Mouse (Mus musculus) MEL-GATA-1-ER (cell line): ENCODE results near the gene Col5a3.

Experiments
- DNase-seq: peaks from one replicate; pipeline ENCODE4 v3.0.0-alpha.2; 2012; ENCODE audit warnings: low read depth; ENCODE audit errors: extremely low read depth

Gene Col5a3

GRCm38 (mm10) chr9:20749213-20749612 lies 65.7 kb downstream of the Col5a3 start:
- DNase-seq = peak; percentile 65

- DNase-seq = no peak
These were observed 66.3 kb downstream of the Col5a3 start for GRCm38 (mm10) chr9:20748540-20748939.

GRCm38 (mm10) chr9:20747682-20748081 lies 67.2 kb downstream of the Col5a3 start:
- no peak for DNase-seq

- no peak for DNase-seq
These were observed 68.7 kb downstream of the Col5a3 start, which contains the start of gene Olfm2 for GRCm38 (mm10) chr9:20746017-20746660. Olfm2 (minus strand) TSS chr9:20746349.

GRCm38 (mm10) chr9:20745129-20745966 lies 69.5 kb downstream of the Col5a3 start:
- no peak for DNase-seq

- DNase-seq = no peak
These were observed 70.7 kb downstream of the Col5a3 start for GRCm38 (mm10) chr9:20743946-20744738.

- DNase-seq = peak; percentile 77
These were observed 74.5 kb downstream of the Col5a3 start for GRCm38 (mm10) chr9:20740407-20740806.

GRCm38 (mm10) chr9:20738251-20738999 lies 76.4 kb downstream of the Col5a3 start:
- peak; percentile 59 for DNase-seq

GRCm38 (mm10) chr9:20737227-20737626 lies 77.6 kb downstream of the Col5a3 start:
- DNase-seq = peak; percentile 66

GRCm38 (mm10) chr9:20734692-20735091 lies 80.2 kb downstream of the Col5a3 start:
- no peak for DNase-seq

GRCm38 (mm10) chr9:20731797-20732196 lies 83.1 kb downstream of the Col5a3 start:
- no peak for DNase-seq

GRCm38 (mm10) chr9:20729451-20729850 lies 85.4 kb downstream of the Col5a3 start:
- no peak for DNase-seq

GRCm38 (mm10) chr9:20727601-20728113 lies 87.2 kb downstream of the Col5a3 start:
- no peak for DNase-seq

- DNase-seq = no peak
These were observed 87.8 kb downstream of the Col5a3 start for GRCm38 (mm10) chr9:20726859-20727600.

- no peak for DNase-seq
These were observed 88.6 kb downstream of the Col5a3 start for GRCm38 (mm10) chr9:20726134-20726858.

GRCm38 (mm10) chr9:20721582-20721981 lies 93.3 kb downstream of the Col5a3 start:
- no peak for DNase-seq
